Mouse (Mus musculus) layer of hippocampus, adult 2 months (tissue): ENCODE results near the gene Olfr1447. TPM values are rescaled to one million over a fixed set of nuclear protein-coding genes. Genes with fewer than 3 reads are reported as not detected.

Experiments used
- DNase-seq, 2 experiments: peaks; one replicate each; pipeline ENCODE4 v3.0.0; 2022; ENCODE audit warnings: low spot score in 2 of 2
- H3K27ac ChIP-seq: fragments of 200-600 bp; 2 replicates; pipeline ENCODE4 v1.8.1; 2022
- H3K4me3 ChIP-seq: fragments of 200-600 bp; 2 replicates; pipeline ENCODE4 v1.8.1; 2022; ENCODE audit warnings: mild to moderate bottlenecking
- CTCF ChIP-seq: fragments of 200-600 bp; conservative IDR thresholded peaks from 2 replicates; pipeline ENCODE4 v1.8.1; 2022; ENCODE audit warnings: antibody characterized with exemption, mild to moderate bottlenecking, moderate library complexity
- long read RNA-seq, 2 experiments: library from polyadenylated mRNA; stranded (forward); transcript quantifications; one replicate each; pipeline ENCODE4 v2.0.0; 2021; ENCODE audit warnings: borderline mapping rate in 2 of 2
- total RNA-seq, 2 experiments: library from RNA; stranded (reverse); gene quantifications; 2 replicates each; pipeline ENCODE4 v1.2.3; 2021

The Olfr1447 gene
- not detected for total RNA-seq
- long read RNA-seq, experiment 1, result 0 reads
- long read RNA-seq, experiment 2, result 0 reads

DNA sequence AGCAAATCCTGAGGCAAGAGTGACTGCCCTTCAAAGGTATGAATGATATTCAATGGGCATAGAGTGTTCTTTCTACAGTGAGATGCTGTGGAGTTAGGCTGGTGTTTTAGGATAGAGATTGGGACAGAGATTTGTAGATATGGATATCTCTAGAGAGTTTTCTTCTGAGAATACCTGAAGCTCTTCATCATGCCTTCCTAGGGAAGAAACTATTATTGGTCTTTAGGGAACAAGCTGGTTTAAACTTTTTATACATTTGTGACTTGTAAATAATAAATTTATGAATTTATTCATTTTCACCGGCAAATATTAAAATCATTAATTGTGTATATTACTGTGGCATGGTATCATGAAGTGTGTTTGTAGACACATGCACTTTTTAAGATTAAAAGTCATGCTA, at the start of gene Olfr1447:
Gene Olfr1447, minus strand, starts transcription at position 101 of the 400 bp plus-strand sequence.
- no peak within 1 kb of the TSS for H3K27ac ChIP-seq
- no peak within 1 kb of the TSS for H3K4me3 ChIP-seq
- no peak for TF ChIP-seq CTCF
- DNase-seq, result no peak

DNA sequence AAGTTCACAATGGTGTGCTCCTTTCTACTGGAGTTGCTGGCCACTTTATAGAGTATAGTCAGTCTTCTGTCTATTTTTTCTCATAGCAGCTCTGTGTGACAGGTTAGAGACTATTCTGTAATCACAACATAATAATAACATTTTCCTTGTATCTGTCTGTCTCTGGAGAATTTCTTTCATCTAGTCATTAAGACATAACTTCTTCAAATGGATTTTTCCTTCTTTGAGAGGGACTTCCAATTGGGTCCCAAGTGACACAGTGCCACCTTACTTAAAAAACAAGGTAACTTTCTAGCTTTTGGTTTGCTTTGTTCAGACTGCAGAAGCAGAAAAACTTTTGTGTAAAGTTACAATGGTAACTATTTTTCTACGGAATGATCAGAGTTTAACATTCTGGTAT, 46.4 kb upstream of the Olfr1447 start, which contains the start of gene Olfr1450:
Gene Olfr1450, plus strand, starts transcription at position 301 of the 400 bp plus-strand sequence.
- no peak for TF ChIP-seq CTCF
- no peak for DNase-seq
- Histone ChIP-seq H3K27ac (no peak within 1 kb of the TSS), H3K4me3 (no peak within 1 kb of the TSS)

DNA sequence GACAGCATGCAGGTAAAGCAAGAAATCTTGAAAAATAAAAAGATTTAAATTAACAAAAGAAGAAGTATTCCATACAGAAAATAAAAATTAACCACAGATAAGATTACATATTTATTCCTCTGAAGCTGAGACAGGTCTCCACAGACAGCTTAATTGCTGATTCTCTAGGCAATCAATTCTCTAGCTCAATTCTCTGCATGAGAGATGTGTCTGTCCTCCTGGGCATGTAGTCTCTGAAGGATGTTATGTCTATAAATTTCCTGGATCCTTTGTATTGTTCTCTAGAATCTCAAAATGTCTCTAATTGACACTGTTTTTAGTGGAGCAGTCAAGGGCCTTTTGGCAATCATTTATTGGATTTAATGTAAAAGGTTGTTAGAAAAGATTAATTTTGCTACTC, 27.0 kb upstream of the Olfr1447 start, which contains the start of gene Olfr1449:
Gene Olfr1449, plus strand, starts transcription at position 301 of the 400 bp plus-strand sequence.
- DNase-seq, result no peak
- H3K27ac ChIP-seq, result no peak within 1 kb of the TSS
- H3K4me3 ChIP-seq, result no peak within 1 kb of the TSS
- no peak for TF ChIP-seq CTCF

DNA sequence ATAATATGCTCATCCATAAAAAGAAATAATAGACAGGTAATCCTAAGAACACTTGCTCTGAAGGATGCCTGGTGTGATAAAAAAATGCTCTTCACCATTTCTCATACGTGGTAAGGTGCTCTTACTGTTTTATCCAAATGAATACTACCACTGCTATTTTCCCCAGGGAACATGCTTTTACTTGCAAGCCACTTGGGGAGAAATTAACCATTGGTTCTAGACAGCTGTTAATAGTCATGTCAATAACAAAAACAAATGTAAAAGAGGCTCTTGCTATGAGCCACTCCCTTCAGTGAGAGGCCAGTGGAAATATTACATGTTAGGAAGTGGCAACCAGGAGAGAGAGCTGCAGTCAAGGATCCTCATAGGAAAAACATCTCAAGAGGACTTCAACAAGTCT, 20.8 kb upstream of the Olfr1447 start, which contains the start of gene Olfr1448:
Gene Olfr1448, minus strand, starts transcription at position 101 of the 400 bp plus-strand sequence.
- no peak within 1 kb of the TSS for H3K4me3 ChIP-seq
- DNase-seq, result no peak
- TF ChIP-seq CTCF, result no peak
- H3K27ac ChIP-seq, result no peak within 1 kb of the TSS

DNA sequence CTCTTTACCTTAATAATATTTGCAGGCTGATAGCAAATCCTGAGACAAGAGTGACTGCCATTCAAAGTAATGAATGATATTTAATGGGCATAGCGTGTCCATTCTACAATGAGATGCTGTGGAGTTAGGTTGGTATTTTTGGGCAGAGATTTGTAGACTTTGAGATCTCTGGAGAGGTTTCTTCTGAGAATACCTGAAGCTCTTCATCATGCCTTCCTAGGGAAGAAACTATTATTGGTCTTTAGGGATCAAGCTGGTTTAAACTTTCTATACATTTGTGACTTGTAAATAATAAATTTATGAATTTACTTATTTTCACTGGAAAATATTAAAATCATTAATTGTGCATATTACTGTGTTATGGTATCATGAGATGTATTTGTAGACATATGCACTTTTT, 10.1 kb downstream of the Olfr1447 start, which contains the start of gene Olfr1446:
Gene Olfr1446, minus strand, starts transcription at position 101 of the 400 bp plus-strand sequence.
- Histone ChIP-seq H3K4me3 (no peak within 1 kb of the TSS), H3K27ac (no peak within 1 kb of the TSS)
- TF ChIP-seq CTCF, result no peak
- no peak for DNase-seq

DNA sequence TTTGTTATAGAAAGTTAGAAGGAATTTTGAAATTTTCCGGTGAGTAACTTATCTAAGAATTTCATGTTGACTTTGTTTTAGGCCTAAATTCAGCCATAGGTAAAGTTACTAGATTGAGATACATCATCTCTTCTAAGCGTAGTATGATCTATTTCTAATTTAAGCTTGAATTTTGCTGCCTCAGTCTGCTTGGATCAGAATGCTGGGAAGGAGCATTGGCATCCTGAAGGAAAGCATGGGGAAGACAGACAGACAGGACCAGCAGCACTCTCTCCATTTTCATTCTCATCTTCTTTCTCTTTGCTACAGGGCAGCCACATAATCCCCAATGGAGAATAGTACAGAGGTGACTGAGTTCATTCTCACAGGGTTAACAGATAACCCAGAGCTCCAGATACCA, 20.0 kb downstream of the Olfr1447 start, which contains the start of gene Olfr1445:
Gene Olfr1445, plus strand, starts transcription at position 301 of the 400 bp plus-strand sequence.
- Histone ChIP-seq H3K4me3 (no peak within 1 kb of the TSS), H3K27ac (no peak within 1 kb of the TSS)
- no peak for DNase-seq
- no peak for TF ChIP-seq CTCF

DNA sequence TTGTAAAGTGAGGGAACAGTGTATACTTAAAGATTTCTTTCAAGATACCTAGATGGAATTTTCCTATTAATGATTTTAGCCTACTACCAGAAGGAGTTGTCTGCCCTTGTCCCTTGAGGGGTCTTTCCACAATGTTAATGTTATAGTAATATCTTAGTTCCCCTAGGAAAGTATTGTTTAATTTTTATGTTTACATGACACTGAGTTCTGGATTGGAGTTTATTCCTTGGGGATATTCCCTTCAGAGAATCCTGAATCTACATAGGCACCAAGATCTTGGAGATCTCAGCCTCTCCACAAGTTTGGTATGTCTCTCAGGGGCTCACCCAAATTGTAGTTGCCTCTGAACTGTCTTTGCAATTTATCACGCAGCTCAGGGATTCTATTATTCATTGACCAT, 46.6 kb downstream of the Olfr1447 start, which contains the start of gene Olfr1444:
Gene Olfr1444, plus strand, starts transcription at position 301 of the 400 bp plus-strand sequence.
- H3K27ac ChIP-seq, result no peak within 1 kb of the TSS
- TF ChIP-seq CTCF, result no peak
- no peak for DNase-seq

More for the DNA sequence above, 46.6 kb downstream of the Olfr1447 start, which contains the start of gene Olfr1444:
- H3K4me3 ChIP-seq, result no peak within 1 kb of the TSS

Other genes starting within 250 kb of the Olfr1447 start
- not detected for gene Olfr1442, start 233.3 kb downstream of the Olfr1447 start, total RNA-seq
- not detected for gene Olfr1443, start 225.6 kb downstream of the Olfr1447 start, total RNA-seq
- gene Keg1, start 208.0 kb downstream of the Olfr1447 start, total RNA-seq, result not detected
- 1 to 10 TPM; 3.1 to 4.1 TPM for gene Cntf, start 138.1 kb downstream of the Olfr1447 start, total RNA-seq
- gene Zfp91, start 107.6 kb downstream of the Olfr1447 start, total RNA-seq, result 10 to 100 TPM; 87.6 to 94.8 TPM
- 1 to 10 TPM; 1.1 to 1.3 TPM for gene Lpxn, start 107.5 kb downstream of the Olfr1447 start, total RNA-seq
- not detected for gene Gm5244, start 57.1 kb downstream of the Olfr1447 start, total RNA-seq
- gene Olfr1444, start 46.5 kb downstream of the Olfr1447 start, total RNA-seq, result not detected
- not detected for gene Olfr1445, start 19.9 kb downstream of the Olfr1447 start, total RNA-seq
- not detected for gene Olfr1446, start 10.2 kb downstream of the Olfr1447 start, total RNA-seq
- not detected for gene Olfr1448, start 20.7 kb upstream of the Olfr1447 start, total RNA-seq
- not detected for gene Olfr1449, start 27.1 kb upstream of the Olfr1447 start, total RNA-seq
- gene Olfr1450, start 46.5 kb upstream of the Olfr1447 start, total RNA-seq, result not detected
- not detected for gene Olfr1451, start 91.3 kb upstream of the Olfr1447 start, total RNA-seq
- not detected for gene Olfr1453, start 124.6 kb upstream of the Olfr1447 start, total RNA-seq
- gene Olfr1454, start 156.9 kb upstream of the Olfr1447 start, total RNA-seq, result not detected
- gene Olfr1457, start 194.1 kb upstream of the Olfr1447 start, total RNA-seq, result not detected
- not detected for gene Olfr1458, start 203.0 kb upstream of the Olfr1447 start, total RNA-seq
- gene Olfr1459, start 245.8 kb upstream of the Olfr1447 start, total RNA-seq, result under 1 TPM; 0.12 to 0.26 TPM